Mouse (Mus musculus): Measurements from ENCODE around the gene Gm20696.

DNA sequence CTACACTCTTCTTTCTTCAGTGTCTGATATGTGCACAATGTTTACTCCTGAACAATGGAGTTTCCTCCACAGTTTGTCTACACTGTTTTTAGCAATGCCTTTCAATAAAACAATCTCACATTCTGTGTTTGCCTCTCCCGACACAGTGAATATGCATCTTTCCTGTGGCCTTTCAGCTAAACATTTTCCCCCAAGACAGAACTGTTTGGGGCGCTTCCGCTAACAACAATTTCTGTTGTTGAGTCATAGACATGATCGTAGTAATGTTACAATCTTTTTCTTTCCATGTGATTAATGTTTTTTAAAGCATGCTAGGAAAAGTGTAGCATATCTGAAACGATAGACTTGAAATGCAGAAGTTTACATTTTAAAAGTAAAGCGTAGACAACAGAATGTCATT, 338.5 kb downstream of the Gm20696 start:
- TF ChIP-seq GATA1 (IDR thresholded peaks at IDR 0.05; ENCODE audit: borderline replicate concordance, low read length) (no peak), FLI1 (IDR thresholded peaks at IDR 0.05; ENCODE audit: low read length) (no peak)
